Mouse (Mus musculus) frontal cortex, postnatal 36 days (tissue): ENCODE data around the gene Sdad1.
A peak's percentile ranks its signal among the peaks of the same experiment; 100 is the strongest.

Experiments
- DNase-seq, 2 experiments: peaks; one replicate each; pipeline ENCODE4 v3.0.0; 2022; ENCODE audit warnings: low spot score in 2 of 2

Sdad1 gene

GRCm38 (mm10) chr5:92240769-92241168 lies 69.5 kb downstream of the Sdad1 start:
- DNase-seq: peak in 1 of 2 experiments; percentile 45

- DNase-seq: peak; percentile 64 to 86
Measured at GRCm38 (mm10) chr5:92239333-92240232, 70.7 kb downstream of the Sdad1 start.

- no peak for DNase-seq
Measured at GRCm38 (mm10) chr5:92234939-92235557, 75.2 kb downstream of the Sdad1 start.
